Mouse (Mus musculus) retina, postnatal 7 days (tissue): ENCODE measurements around the gene Cldn14.
"Not testable (repeated sequence)": the region's sequence is repeated elsewhere in the genome, so short reads cannot be mapped to it uniquely, and the experiment has no call there.

Source experiments
- DNase-seq: peaks from one replicate; pipeline ENCODE4 v3.0.0-alpha.2; 2012; ENCODE audit warnings: low read depth, low spot score

The Cldn14 gene

GRCm38 (mm10) chr16:94006706-94007665 is 1.7 kb downstream of the Cldn14 start:
- DNase-seq: no peak

GRCm38 (mm10) chr16:94003478-94003877 is 5.2 kb downstream of the Cldn14 start:
- no peak for DNase-seq

- DNase-seq: no peak
These were observed 7.3 kb downstream of the Cldn14 start for GRCm38 (mm10) chr16:94001366-94001765.

- no peak for DNase-seq
These were observed 9.7 kb downstream of the Cldn14 start for GRCm38 (mm10) chr16:93998895-93999294.

- no peak for DNase-seq
These were observed 25.1 kb downstream of the Cldn14 start for GRCm38 (mm10) chr16:93983576-93983975.

- DNase-seq: no peak
These were observed 26.3 kb downstream of the Cldn14 start for GRCm38 (mm10) chr16:93982341-93982740.

GRCm38 (mm10) chr16:93981190-93981841 is 27.3 kb downstream of the Cldn14 start:
- no peak for DNase-seq

- DNase-seq: not testable (repeated sequence)
These were observed 28.3 kb downstream of the Cldn14 start for GRCm38 (mm10) chr16:93980338-93980737.

GRCm38 (mm10) chr16:93979316-93979715 is 29.3 kb downstream of the Cldn14 start:
- no peak for DNase-seq

- no peak for DNase-seq
These were observed 31.1 kb downstream of the Cldn14 start for GRCm38 (mm10) chr16:93977587-93977986.

- DNase-seq: no peak
These were observed 31.7 kb downstream of the Cldn14 start for GRCm38 (mm10) chr16:93976907-93977306.

GRCm38 (mm10) chr16:93975430-93975829 is 33.2 kb downstream of the Cldn14 start:
- DNase-seq: no peak

GRCm38 (mm10) chr16:93974278-93974677 is 34.4 kb downstream of the Cldn14 start:
- no peak for DNase-seq

- DNase-seq: no peak
These were observed 35.1 kb downstream of the Cldn14 start for GRCm38 (mm10) chr16:93973554-93973953.

- DNase-seq: no peak
These were observed 35.5 kb downstream of the Cldn14 start for GRCm38 (mm10) chr16:93973123-93973522.

GRCm38 (mm10) chr16:93971046-93971445 is 37.6 kb downstream of the Cldn14 start:
- no peak for DNase-seq

GRCm38 (mm10) chr16:93967893-93968292 is 40.7 kb downstream of the Cldn14 start:
- DNase-seq: no peak

- DNase-seq: no peak
These were observed 46.4 kb downstream of the Cldn14 start for GRCm38 (mm10) chr16:93962283-93962682.

- no peak for DNase-seq
These were observed 47.5 kb downstream of the Cldn14 start for GRCm38 (mm10) chr16:93961099-93961646.

- DNase-seq: no peak
These were observed 48.1 kb downstream of the Cldn14 start for GRCm38 (mm10) chr16:93960495-93960894.

- no peak for DNase-seq
These were observed 51.2 kb downstream of the Cldn14 start for GRCm38 (mm10) chr16:93957402-93957801.

GRCm38 (mm10) chr16:93956986-93957385 is 51.7 kb downstream of the Cldn14 start:
- DNase-seq: no peak
